Mouse (Mus musculus) limb, embryonic 11.5 days (tissue): Measurements from ENCODE around the gene Psmb8. TPM values are rescaled to one million over a fixed set of nuclear protein-coding genes. Genes with fewer than 3 reads are reported as not detected.
A peak's percentile ranks its signal among the peaks of the same experiment; 100 is the strongest.

Experiments
- ATAC-seq: fragments of 200-750 bp; cut with Nextera tagmentation; 2 replicates; pipeline ENCODE4 v1.8.0; 2017; ENCODE audit warnings: low read depth; ENCODE audit not compliant: insufficient number of reproducible peaks, low FRiP score, low TSS enrichment
- DNase-seq: peaks from one replicate; pipeline ENCODE4 v3.0.0-alpha.2; 2015; ENCODE audit warnings: low spot score
- H3K27ac ChIP-seq: fragments of 300-500 bp; sonication (generic); replicated peaks from 2 replicates; pipeline ENCODE4 v1.5.1; 2014; ENCODE audit warnings: low read depth, mild to moderate bottlenecking, low read length
- H3K27me3 ChIP-seq: fragments of 300-500 bp; sonication (generic); 2 replicates; pipeline ENCODE4 v1.6.1; 2014; ENCODE audit warnings: mild to moderate bottlenecking, low read length, mixed read lengths; ENCODE audit not compliant: control insufficient read depth, insufficient read depth
- H3K36me3 ChIP-seq: fragments of 300-500 bp; sonication (generic); 2 replicates; pipeline ENCODE4 v1.6.1; 2014; ENCODE audit warnings: mild to moderate bottlenecking, low read length, moderate library complexity, mixed read lengths; ENCODE audit not compliant: control insufficient read depth, insufficient read depth
- H3K4me1 ChIP-seq: fragments of 300-500 bp; sonication (generic); 2 replicates; pipeline ENCODE4 v1.6.1; 2014; ENCODE audit warnings: low read length, mixed read lengths; ENCODE audit not compliant: control insufficient read depth, insufficient read depth
- H3K4me2 ChIP-seq: fragments of 300-500 bp; sonication (generic); 2 replicates; pipeline ENCODE4 v1.6.1; 2014; ENCODE audit warnings: low read depth, mild to moderate bottlenecking, moderate library complexity; ENCODE audit not compliant: severe bottlenecking
- H3K4me3 ChIP-seq: fragments of 300-500 bp; sonication (generic); 2 replicates; pipeline ENCODE4 v1.5.1; 2014; ENCODE audit warnings: low read depth, low read length
- H3K9ac ChIP-seq: fragments of 300-500 bp; sonication (generic); 2 replicates; pipeline ENCODE4 v1.6.1; 2014; ENCODE audit warnings: mild to moderate bottlenecking, low read length
- H3K9me3 ChIP-seq: fragments of 300-500 bp; sonication (generic); 2 replicates; pipeline ENCODE4 v1.6.1; 2016; ENCODE audit warnings: low read length; ENCODE audit not compliant: control insufficient read depth
- WGBS: fragments of 180-500 bp; shearing (Covaris S2); extraction: QIAGEN DNeasy Blood & Tissue Kit; methylation state at CpG from one replicate; pipeline ENCODE4 v1.1.7; 2014; 5-methylcytosine and 5-hydroxymethylcytosine counted together
- polyA plus RNA-seq: library from polyadenylated mRNA; unstranded; fragments of >200 nt; fragmentation: Nextera tagmentation; extraction: Ambion mirVana; gene quantifications from 2 replicates; pipeline ENCODE4 v1.2.1, GENCODE M21; 2014

Psmb8 gene
- polyA plus RNA-seq, 1 experiment from 2014 or later: 1.7 TPM

DNA sequence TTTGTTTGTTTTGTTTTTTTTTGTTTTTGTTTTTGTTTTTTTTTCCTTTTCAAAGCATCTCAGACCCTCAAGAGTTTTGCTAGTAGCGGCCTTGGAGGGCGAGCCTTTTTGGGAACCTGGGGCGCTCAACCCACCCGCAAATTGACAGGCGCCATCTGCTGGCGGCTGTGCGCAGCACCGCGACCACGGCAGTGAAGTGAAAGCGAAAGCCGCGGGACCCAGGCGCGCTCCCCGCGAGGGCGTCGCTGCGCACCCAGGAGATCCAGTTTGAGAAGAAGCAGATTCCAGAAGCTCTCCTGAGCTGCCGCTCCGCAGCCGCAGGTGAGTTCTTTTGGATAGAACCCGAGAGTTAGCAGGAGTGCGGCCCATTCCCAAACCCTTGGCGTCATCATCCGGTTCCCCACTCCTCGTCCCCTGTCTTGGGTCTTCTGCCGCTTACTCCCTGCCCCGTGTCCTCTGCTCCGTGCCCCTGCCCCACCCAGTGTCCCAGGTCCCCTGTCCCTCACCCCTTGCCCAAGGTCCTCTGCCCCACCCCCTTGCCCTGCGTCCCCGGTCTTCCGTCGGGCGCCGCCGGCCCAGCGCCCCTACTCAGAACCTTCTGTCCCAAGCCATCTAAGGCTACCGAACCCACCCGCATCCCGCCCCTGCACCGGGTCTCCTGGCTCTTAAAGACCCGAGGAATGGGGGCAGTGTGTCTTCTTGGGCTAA is 6.9 kb downstream of the Psmb8 start:
- ATAC-seq (no peak; the same call in 1 of the 2 replicates), DNase-seq (peak; percentile 90)
- H3K4me1 ChIP-seq: no peaks in the 10 kb centered on the region
- H3K9me3 ChIP-seq: no peaks in the 10 kb centered on the region
- H3K27ac ChIP-seq: no peak overlapping the region
- peaks cover 32% of the 10 kb centered on the region for H3K27me3 ChIP-seq
- peak overlapping the region; percentile 57 for H3K4me3 ChIP-seq
- H3K36me3 ChIP-seq: no peaks in the 10 kb centered on the region
- peak overlapping the region; percentile 61 for H3K4me2 ChIP-seq
- H3K9ac ChIP-seq: peak overlapping the region; percentile 56
- under 1% methylated on average over 44 of the region's 44 CpGs for WGBS

DNA sequence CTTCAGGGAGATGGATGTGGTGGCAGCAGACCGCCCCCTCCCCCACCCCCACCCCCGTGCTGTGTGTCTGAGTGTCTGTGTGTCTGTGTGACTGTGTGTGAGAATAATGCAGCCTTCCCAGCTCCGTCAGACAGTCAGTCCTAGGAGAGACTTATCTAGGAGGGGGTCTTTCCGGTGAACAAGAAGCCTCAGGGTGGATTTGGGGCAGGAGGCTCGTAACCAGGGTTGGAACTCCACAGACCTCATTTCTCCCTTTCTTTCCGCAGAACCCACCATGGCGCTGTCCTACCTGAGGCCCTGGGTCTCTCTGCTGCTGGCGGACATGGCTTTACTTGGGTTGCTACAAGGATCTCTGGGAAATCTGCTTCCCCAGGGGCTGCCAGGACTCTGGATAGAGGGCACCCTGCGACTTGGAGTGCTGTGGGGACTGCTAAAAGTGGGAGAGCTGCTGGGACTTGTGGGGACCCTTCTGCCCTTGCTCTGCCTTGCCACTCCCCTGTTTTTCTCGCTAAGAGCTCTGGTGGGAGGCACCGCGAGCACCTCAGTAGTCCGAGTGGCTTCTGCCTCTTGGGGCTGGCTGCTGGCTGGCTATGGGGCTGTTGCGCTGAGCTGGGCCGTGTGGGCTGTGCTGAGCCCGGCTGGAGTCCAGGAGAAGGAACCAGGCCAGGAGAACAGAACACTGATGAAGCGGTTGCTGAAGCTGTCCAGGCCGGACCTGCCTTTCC is 7.7 kb downstream of the Psmb8 start:
- DNase-seq (no peak), ATAC-seq (no peak)
- Histone ChIP-seq H3K4me1 (no peaks in the 10 kb centered on the region), H3K36me3 (no peaks in the 10 kb centered on the region), H3K9ac (peak overlapping the region; percentile 56; the same call in 1 of the 2 replicates), H3K9me3 (no peaks in the 10 kb centered on the region), H3K27me3 (peaks cover 31% of the 10 kb centered on the region), H3K27ac (no peak overlapping the region), H3K4me3 (peak overlapping the region; percentile 57), H3K4me2 (peak overlapping the region; percentile 61)
- WGBS: 12% methylated on average over 18 of the region's 18 CpGs

DNA sequence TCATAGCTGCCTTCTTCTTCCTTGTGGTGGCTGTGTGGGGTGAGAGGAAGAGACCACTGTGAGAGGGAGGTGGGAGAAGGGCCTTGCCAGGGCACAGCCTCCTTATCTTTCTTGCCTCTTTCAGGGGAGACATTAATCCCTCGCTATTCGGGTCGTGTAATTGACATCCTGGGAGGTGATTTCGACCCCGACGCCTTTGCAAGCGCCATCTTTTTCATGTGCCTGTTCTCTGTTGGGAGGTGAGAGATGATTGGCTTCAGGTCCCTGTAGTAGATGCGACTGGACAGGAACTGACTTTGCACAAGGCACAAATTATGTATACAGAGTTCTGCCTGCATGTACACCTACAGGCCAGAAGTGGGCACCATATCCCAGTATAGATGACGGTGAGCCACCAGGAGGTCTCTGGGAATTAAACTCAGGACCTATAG is 8.2 kb downstream of the Psmb8 start:
- Histone ChIP-seq H3K4me1 (no peaks in the 10 kb centered on the region), H3K4me2 (no peak overlapping the region), H3K9ac (no peak overlapping the region), H3K27ac (no peak overlapping the region), H3K27me3 (peaks cover 33% of the 10 kb centered on the region), H3K4me3 (no peak overlapping the region), H3K36me3 (no peaks in the 10 kb centered on the region), H3K9me3 (no peaks in the 10 kb centered on the region)
- DNase-seq (no peak), ATAC-seq (no peak)
- 26% methylated on average over 9 of the region's 9 CpGs for WGBS

DNA sequence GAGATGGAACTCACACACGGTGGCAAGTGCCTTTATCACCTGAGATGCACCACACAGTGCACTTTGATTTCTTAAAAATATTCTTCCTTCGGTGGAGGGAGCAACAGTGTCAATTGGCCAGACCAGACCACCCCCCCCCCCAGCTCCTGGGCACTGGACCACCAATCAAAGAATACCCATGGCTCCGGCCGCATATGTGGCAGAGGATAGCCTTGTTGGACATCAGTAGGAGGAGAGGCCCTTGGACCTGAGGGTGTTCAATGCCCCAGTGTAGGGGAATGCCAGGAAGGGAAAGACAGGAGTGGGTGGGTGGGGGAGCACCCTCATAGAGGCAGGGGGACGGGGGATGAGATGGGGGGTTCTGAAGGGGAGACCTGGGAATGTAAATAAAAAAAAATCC is 9.2 kb downstream of the Psmb8 start:
- Histone ChIP-seq H3K4me2 (no peak overlapping the region), H3K9me3 (no peaks in the 10 kb centered on the region), H3K4me1 (no peaks in the 10 kb centered on the region), H3K27ac (no peak overlapping the region), H3K9ac (no peak overlapping the region), H3K4me3 (no peak overlapping the region), H3K27me3 (peaks cover 38% of the 10 kb centered on the region), H3K36me3 (no peaks in the 10 kb centered on the region)
- DNase-seq (no peak), ATAC-seq (no peak)
- 84% methylated on average over 5 of the region's 5 CpGs for WGBS

DNA sequence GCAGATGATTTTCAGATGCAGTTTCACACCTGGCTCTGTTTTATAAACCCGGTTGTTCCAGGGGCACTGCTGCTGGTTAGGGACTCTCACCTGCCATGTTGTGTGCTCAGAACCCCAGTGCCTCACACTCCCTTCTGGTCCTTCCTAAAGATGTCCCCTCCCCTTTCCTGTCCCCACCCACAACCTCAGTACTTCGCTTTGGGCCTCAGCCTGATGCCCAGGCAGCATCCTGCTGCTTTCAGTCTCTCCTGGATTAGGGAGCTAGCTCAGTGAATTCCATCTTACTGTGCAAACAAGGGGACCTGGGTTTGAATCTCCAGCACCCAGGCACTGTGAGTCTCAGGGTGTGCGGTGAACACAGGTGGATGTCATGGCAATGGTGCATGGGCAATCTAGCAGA is 9.9 kb downstream of the Psmb8 start:
- DNase-seq: no peak
- Histone ChIP-seq H3K9me3 (no peaks in the 10 kb centered on the region), H3K4me3 (no peak overlapping the region), H3K27ac (no peak overlapping the region), H3K27me3 (peaks cover 43% of the 10 kb centered on the region), H3K4me1 (no peaks in the 10 kb centered on the region), H3K9ac (no peak overlapping the region), H3K4me2 (no peak overlapping the region), H3K36me3 (no peaks in the 10 kb centered on the region)
- WGBS: 43% methylated on average over 3 of the region's 3 CpGs
- ATAC-seq: no peak

DNA sequence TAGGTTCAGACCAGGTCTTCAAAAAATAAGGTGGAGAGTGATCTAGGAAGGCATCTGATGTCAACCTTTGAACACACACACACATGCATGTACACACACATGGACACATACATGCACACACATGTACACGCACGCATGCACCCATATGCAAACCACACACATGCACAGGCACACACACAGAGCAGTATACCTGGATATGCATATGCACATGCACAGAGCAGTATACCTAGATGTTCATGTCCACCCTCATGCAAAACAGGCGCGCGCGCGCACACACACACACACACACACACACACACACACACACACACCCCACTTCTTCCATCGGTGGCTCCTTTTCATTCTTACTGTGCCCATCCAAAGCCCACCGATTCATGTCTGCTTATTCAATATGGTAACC is 10.3 kb downstream of the Psmb8 start:
- WGBS: 97% methylated on average over 9 of the region's 9 CpGs
- Histone ChIP-seq H3K27ac (no peak overlapping the region), H3K27me3 (peaks cover 47% of the 10 kb centered on the region), H3K9ac (no peak overlapping the region), H3K9me3 (no peaks in the 10 kb centered on the region), H3K4me3 (no peak overlapping the region), H3K4me1 (no peaks in the 10 kb centered on the region), H3K4me2 (no peak overlapping the region), H3K36me3 (no peaks in the 10 kb centered on the region)
- ATAC-seq (no peak), DNase-seq (no peak)

DNA sequence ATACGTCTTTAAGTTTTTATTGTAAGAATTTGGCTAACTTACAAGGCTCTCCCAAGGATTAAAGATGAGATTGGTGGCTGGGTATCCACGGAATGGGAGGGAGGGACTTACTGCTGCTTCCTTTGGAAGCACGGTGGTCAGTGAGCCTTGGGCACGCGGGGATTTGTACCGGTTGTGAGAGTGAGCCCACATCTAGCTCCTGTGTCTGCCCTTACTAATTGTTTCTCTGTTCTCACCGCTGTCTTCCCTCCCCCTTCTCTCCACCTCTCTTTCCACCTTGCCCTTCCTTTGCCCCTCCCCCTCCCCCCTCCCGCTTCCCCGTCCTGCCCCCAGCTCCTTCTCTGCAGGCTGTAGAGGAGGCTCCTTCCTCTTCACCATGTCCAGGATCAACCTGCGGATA is 10.9 kb downstream of the Psmb8 start:
- DNase-seq (no peak), ATAC-seq (no peak)
- H3K27me3 ChIP-seq: peaks cover 53% of the 10 kb centered on the region
- WGBS: 20% methylated on average over 10 of the region's 10 CpGs
- no peak overlapping the region for H3K27ac ChIP-seq
- no peaks in the 10 kb centered on the region for H3K36me3 ChIP-seq
- H3K4me3 ChIP-seq: no peak overlapping the region
- no peaks in the 10 kb centered on the region for H3K4me1 ChIP-seq
- H3K9ac ChIP-seq: no peak overlapping the region
- no peaks in the 10 kb centered on the region for H3K9me3 ChIP-seq
- H3K4me2 ChIP-seq: no peak overlapping the region

DNA sequence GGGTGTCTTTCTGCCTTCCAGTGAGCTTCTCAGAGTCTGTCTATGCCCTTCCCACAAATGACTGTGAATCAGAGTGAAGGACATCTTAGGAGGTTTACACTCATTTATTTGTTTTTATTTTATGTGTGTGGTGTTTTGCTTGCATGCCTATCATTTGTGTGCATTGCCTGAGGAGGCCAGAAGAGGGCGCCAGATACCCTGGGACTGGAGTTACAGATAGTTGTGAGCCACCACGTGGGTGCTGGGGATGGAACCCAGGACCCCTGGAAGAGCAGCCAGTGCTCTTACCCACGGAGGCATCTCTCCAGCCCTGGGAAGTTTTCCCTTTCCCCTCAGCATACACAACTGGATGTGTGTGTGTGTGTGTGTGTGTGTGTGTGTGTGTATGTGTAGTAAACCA is 12.2 kb downstream of the Psmb8 start:
- DNase-seq (no peak), ATAC-seq (no peak)
- WGBS: 56% methylated on average over 3 of the region's 3 CpGs
- Histone ChIP-seq H3K27ac (no peak overlapping the region), H3K4me3 (no peak overlapping the region), H3K9me3 (no peaks in the 10 kb centered on the region), H3K4me2 (no peak overlapping the region), H3K27me3 (peaks cover 57% of the 10 kb centered on the region), H3K36me3 (no peaks in the 10 kb centered on the region), H3K9ac (no peak overlapping the region), H3K4me1 (no peaks in the 10 kb centered on the region)
